Mouse (Mus musculus) liver, embryonic 13.5 days (tissue): ENCODE results near the gene AI413582. TPM values are rescaled to one million over a fixed set of nuclear protein-coding genes. Genes with fewer than 3 reads are reported as not detected.
A peak's percentile ranks its signal among the peaks of the same experiment; 100 is the strongest.

ENCODE experiments used
- ATAC-seq: fragments of 200-750 bp; cut with Nextera tagmentation; 2 replicates; pipeline ENCODE4 v1.8.0; 2017; ENCODE audit warnings: low read depth, mild to moderate bottlenecking, moderate number of reproducible peaks, moderate library complexity
- DNase-seq: peaks from one replicate; pipeline ENCODE4 v3.0.0; 2022
- H3K27ac ChIP-seq: fragments of 300-500 bp; sonication (generic); 2 replicates; pipeline ENCODE4 v1.5.1; 2015; ENCODE audit warnings: moderate library complexity, mild to moderate bottlenecking, inconsistent platforms
- H3K27me3 ChIP-seq: fragments of 300-500 bp; sonication (generic); 2 replicates; pipeline ENCODE4 v1.6.1; 2015; ENCODE audit warnings: mild to moderate bottlenecking, inconsistent platforms
- H3K36me3 ChIP-seq: fragments of 300-500 bp; sonication (generic); 2 replicates; pipeline ENCODE4 v1.6.1; 2015; ENCODE audit warnings: mild to moderate bottlenecking, inconsistent platforms
- H3K4me1 ChIP-seq: fragments of 300-500 bp; sonication (generic); replicated peaks from 2 replicates; pipeline ENCODE4 v1.6.1; 2015; ENCODE audit warnings: inconsistent platforms
- H3K4me2 ChIP-seq: fragments of 300-500 bp; sonication (generic); 2 replicates; pipeline ENCODE4 v1.6.1; 2015; ENCODE audit warnings: inconsistent platforms, mild to moderate bottlenecking, moderate library complexity
- H3K4me3 ChIP-seq: fragments of 300-500 bp; sonication (generic); replicated peaks from 2 replicates; pipeline ENCODE4 v1.5.1; 2015; ENCODE audit warnings: mild to moderate bottlenecking, inconsistent platforms
- H3K9ac ChIP-seq: fragments of 300-500 bp; sonication (generic); 2 replicates; pipeline ENCODE4 v1.6.1; 2015; ENCODE audit warnings: mild to moderate bottlenecking, inconsistent platforms
- H3K9me3 ChIP-seq: fragments of 300-500 bp; sonication (generic); replicated peaks from 2 replicates; pipeline ENCODE4 v1.6.1; 2016; ENCODE audit warnings: inconsistent platforms
- WGBS: fragments of 180-500 bp; shearing (Covaris S2); methylation state at CpG from one replicate; pipeline ENCODE4 v1.1.7; 2015; ENCODE audit not compliant: insufficient replicate concordance; 5-methylcytosine and 5-hydroxymethylcytosine counted together
- polyA plus RNA-seq: library from polyadenylated mRNA; unstranded; fragments of >200 nt; fragmentation: Nextera tagmentation; extraction: Ambion mirVana; gene quantifications from 2 replicates; pipeline ENCODE4 v1.2.1, GENCODE M21; 2015

AI413582 gene
- polyA plus RNA-seq, 1 experiment from 2014 or later = 13.7 TPM

DNA sequence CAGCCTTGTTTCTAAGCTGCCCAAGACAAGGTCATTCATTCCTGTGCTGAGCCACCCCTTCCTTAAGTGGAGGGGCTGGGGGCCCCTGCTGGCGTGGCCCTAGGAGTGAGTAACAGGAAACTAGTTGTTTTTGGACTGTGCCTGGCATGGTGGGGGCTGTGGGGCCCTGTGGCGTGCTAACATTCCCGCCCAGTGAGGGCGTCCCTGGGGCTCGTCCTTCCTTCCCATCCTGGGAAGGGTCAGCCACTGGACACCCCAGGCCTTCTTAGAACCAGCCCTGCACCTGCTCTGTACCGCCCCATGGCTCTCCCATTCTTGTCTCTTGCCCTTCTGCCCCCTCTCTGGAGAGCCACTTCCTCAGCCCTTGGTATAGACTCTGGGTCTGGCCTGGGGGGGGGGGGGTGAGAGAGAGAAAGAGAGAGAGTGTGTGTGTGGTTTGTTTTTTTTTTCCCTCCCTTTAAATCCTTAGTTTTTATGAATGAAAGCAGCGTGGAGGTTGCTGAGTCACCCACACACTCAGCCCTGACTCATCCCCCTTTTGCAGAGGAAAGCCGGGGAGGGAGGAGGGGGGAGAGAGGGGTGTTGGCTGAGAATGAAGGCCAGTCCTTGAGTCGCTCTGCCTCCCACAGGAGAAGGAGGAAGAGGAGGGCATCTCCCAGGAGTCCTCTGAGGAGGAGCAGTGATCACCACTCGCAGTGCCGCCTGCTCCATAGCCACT is 3.6 kb downstream of the AI413582 start:
- Histone ChIP-seq H3K4me1 (peaks cover 84% of the 10 kb centered on the region), H3K36me3 (peaks cover 37% of the 10 kb centered on the region), H3K4me3 (no peak overlapping the region), H3K27ac (peak overlapping the region; percentile 10), H3K9me3 (no peaks in the 10 kb centered on the region), H3K27me3 (no peaks in the 10 kb centered on the region), H3K9ac (no peak overlapping the region), H3K4me2 (0 out of 2 replicates have a peak overlapping the region, but pooled peaks have one; percentile 17)
- ATAC-seq (no peak), DNase-seq (no peak)
- WGBS = 48% methylated on average over 11 of the region's 11 CpGs

DNA sequence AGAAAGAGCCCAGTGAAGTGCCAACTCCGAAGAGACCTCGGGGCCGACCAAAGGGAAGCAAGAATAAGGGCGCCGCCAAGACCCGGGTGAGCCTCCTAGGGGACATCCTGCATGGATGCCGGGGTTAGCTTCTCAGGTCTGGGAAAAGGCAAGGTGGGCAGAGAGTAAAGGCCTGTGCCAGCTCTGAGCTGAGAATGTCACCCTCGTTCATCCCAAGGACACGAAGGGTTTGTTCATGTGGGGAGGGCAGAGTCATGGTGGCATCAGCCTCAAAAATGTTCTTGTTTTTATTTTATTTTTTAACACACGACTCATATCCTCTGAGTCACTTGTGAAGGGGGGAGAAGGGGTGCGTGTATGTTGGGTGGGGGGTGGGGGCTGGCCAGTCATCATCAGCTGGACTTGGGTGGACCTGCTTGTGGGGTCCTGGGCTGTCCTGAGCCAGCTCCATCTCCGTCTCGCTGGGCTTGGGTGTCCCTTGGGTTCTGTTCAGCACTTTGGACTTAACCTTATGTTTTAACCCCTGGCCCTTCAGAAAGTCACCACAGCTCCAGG is 4.6 kb downstream of the AI413582 start:
- H3K4me2 ChIP-seq = no peak overlapping the region
- no peaks in the 10 kb centered on the region for H3K27me3 ChIP-seq
- H3K9ac ChIP-seq = no peak overlapping the region; the same call in 1 of the 2 replicates
- 71% methylated on average over 13 of the region's 13 CpGs for WGBS
- peak overlapping the region; percentile 10 for H3K27ac ChIP-seq
- H3K36me3 ChIP-seq = peaks cover 37% of the 10 kb centered on the region
- no peak overlapping the region for H3K4me3 ChIP-seq
- ATAC-seq = no peak
- DNase-seq = no peak
- peaks cover 78% of the 10 kb centered on the region for H3K4me1 ChIP-seq
- H3K9me3 ChIP-seq = no peaks in the 10 kb centered on the region

DNA sequence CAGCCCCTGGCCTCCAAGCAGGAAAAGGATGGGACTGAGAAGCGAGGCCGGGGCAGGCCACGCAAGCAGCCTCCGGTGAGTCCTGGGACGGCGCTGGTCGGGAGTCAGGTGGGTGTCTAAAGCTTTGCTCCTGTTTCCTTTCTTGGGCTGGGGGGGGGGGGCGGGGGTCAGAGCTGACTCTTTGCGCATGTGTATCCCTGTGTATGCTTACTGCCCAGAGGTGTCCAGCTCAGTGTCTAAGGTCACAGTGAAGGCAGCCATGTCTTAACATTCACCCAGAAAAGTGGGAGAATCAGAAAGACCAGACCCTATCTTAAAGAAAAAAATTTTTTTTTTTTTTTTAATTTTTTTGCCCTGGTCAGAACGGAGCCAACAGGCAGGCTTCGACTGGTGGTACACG is 6.0 kb downstream of the AI413582 start:
- Histone ChIP-seq H3K9me3 (no peaks in the 10 kb centered on the region), H3K27ac (peak overlapping the region; percentile 2; the same call in 1 of the 2 replicates), H3K4me2 (peak overlapping the region; percentile 97), H3K27me3 (no peaks in the 10 kb centered on the region), H3K9ac (peak overlapping the region; percentile 91), H3K4me1 (peaks cover 80% of the 10 kb centered on the region), H3K4me3 (peak overlapping the region; percentile 80), H3K36me3 (peaks cover 37% of the 10 kb centered on the region)
- DNase-seq = no peak
- ATAC-seq = no peak
- 38% methylated on average over 12 of the region's 12 CpGs for WGBS

DNA sequence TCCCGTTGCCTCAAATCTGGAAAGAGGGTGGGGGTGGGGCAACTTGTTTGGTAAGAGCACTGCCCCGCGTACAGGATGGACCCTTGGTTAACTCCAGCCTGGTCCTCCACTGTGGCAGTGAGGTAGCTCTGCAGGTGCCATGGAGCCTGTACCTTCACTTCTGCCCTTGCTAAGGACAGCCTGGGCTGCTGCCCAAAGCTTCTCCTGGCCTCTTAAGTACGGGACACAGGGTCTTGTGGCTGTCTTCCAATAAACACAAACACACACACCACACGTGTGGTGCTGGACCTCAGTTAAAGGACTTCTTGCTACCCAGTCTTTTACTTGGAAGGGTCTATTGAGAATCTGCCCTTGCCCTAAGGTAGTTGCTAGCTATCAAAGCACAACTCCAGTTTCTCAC is 6.7 kb downstream of the AI413582 start:
- WGBS = 3% methylated on average over 5 of the region's 5 CpGs
- H3K9me3 ChIP-seq = no peaks in the 10 kb centered on the region
- H3K4me3 ChIP-seq = peak overlapping the region; percentile 80
- no peak for ATAC-seq
- peaks cover 80% of the 10 kb centered on the region for H3K4me1 ChIP-seq
- H3K27ac ChIP-seq = peak overlapping the region; percentile 95
- peak overlapping the region; percentile 91 for H3K9ac ChIP-seq
- H3K4me2 ChIP-seq = peak overlapping the region; percentile 97
- DNase-seq = no peak
- H3K27me3 ChIP-seq = no peaks in the 10 kb centered on the region
- peaks cover 34% of the 10 kb centered on the region for H3K36me3 ChIP-seq

DNA sequence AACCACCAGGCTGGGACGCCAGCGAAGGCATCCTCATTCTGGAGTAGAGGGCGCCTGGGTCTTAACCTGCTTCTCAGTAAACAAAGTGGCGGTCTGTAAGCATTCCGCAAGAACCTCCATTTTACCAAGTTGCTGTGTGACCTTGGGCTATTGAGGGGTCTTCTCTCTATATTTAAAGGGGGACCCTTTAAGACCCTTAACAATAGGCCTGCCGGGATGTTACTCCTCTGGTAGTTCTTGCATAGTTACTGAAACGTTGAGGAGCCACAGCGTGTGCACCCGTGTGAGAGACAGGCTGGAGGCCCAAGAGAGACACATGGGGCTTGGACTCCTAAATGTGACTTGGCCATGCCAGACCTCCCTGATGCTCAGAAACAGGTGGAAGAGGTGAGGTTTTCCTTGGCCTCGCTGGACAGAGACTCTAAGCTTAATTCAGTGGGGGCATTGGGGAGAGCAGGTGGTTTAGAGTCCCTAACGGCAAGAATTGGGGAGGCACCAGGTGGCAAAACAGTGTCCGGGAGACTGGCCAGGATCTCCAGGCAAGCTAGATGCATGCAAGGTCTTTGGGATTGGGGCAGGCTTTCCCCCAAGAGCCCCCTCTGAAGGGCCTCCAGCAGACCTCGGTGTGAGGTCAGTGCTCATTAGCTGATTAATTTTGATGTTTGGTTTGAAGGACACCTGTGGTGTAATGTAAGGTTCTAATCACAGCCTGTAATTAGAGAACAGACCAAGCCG is 7.5 kb downstream of the AI413582 start:
- Histone ChIP-seq H3K4me2 (peak overlapping the region; percentile 97), H3K27ac (peak overlapping the region; percentile 95), H3K9me3 (no peaks in the 10 kb centered on the region), H3K9ac (peak overlapping the region; percentile 91), H3K27me3 (no peaks in the 10 kb centered on the region), H3K4me1 (peaks cover 83% of the 10 kb centered on the region), H3K36me3 (peaks cover 31% of the 10 kb centered on the region), H3K4me3 (peak overlapping the region; percentile 80)
- WGBS = 2% methylated on average over 14 of the region's 14 CpGs
- DNase-seq = no peak
- no peak for ATAC-seq

DNA sequence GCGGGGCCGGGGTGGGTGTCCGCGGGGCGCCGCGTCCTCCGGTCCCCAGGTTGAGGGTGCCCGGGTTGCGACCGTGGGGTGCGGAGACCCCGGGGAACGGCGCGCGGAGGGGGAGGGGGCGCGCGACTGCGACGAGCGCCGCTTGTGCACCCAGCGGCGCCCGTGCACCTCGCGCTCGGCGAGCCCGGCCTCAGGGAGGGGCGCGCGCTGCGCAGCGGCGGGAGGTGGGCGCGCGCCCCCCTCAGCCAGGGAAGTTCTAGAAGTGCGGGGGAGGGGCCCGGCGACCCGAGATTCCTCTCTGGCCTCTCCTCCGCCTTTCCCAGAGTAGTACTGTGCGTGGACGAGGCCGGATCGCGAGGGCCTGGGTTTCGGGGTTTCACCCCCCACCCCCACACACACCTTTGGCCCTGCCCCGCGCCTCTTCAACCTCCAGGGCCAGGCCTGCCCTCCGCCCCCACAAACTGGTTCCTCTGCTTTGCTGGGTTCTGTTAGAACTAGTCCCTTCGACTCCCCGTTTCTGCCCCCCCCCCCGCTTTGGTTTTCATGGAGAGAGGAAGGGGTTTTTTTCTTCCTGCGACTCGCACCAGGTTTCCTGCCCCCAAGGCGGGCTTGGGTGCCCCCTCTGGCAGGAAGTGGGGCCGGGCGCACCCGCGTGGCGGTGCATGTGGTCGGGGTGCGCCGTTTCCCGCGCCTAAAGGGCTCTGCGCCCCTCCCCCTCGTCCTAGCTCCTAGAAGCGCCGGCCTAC is 8.2 kb downstream of the AI413582 start:
- ATAC-seq = peak; percentile 9; the same call in 1 of the 2 replicates
- Histone ChIP-seq H3K4me2 (peak overlapping the region; percentile 97), H3K4me1 (peaks cover 91% of the 10 kb centered on the region), H3K27me3 (no peaks in the 10 kb centered on the region), H3K4me3 (peak overlapping the region; percentile 80), H3K27ac (peak overlapping the region; percentile 95), H3K9ac (peak overlapping the region; percentile 91), H3K36me3 (peaks cover 31% of the 10 kb centered on the region), H3K9me3 (no peaks in the 10 kb centered on the region)
- under 1% methylated on average over 74 of the region's 75 CpGs for WGBS
- peak; percentile 65 for DNase-seq

DNA sequence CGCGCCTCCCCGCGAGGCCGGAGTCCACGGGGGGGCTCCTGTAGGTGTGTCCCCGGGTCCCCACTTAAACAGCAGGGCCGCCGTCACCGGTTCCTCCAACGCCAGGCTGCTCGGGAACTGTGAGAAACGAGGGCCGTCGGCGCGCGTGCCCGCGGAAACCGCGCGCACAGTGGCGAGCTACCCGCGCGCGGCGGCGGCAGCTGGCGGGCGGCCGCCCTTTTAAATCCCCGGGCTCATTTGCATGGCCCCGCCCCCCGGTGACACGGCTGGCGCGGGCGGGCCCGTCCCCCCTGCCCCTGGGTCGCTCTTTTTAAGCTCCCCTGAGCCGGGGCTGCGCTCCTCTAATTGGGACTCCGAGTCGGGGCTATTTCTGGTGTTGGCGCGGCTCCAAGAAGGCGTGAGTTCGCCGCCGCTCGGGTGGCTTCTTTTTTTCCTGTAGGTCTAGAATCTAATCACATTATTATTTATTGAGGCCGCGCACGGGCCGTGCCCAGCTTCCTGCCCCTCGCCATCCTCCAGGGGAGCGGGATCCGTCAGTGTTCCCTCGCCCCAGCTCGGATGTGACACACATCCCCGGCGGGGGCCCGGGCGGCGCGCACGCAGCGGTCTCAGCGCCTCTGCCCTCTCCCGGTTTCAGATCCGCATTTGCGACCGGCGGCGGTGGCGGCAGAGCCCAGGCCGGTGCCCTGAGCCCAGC is 9.1 kb downstream of the AI413582 start, which contains the start of gene Hmga1:
TSS of gene Hmga1 (plus strand) at position 183 of the 697 bp plus-strand sequence.
- DNase-seq (peak; percentile 75), ATAC-seq (peak; percentile 70)
- Histone ChIP-seq H3K9ac (peak within 1 kb of the TSS; percentile 91), H3K36me3 (peaks cover 23% of the 10 kb centered on the region), H3K9me3 (no peaks in the 10 kb centered on the region), H3K27me3 (no peaks in the 10 kb centered on the region), H3K4me2 (peak within 1 kb of the TSS; percentile 97), H3K4me1 (peaks cover 90% of the 10 kb centered on the region), H3K27ac (peak within 1 kb of the TSS; percentile 95), H3K4me3 (peak within 1 kb of the TSS; percentile 80)
- WGBS = under 1% methylated on average over 79 of the region's 79 CpGs

DNA sequence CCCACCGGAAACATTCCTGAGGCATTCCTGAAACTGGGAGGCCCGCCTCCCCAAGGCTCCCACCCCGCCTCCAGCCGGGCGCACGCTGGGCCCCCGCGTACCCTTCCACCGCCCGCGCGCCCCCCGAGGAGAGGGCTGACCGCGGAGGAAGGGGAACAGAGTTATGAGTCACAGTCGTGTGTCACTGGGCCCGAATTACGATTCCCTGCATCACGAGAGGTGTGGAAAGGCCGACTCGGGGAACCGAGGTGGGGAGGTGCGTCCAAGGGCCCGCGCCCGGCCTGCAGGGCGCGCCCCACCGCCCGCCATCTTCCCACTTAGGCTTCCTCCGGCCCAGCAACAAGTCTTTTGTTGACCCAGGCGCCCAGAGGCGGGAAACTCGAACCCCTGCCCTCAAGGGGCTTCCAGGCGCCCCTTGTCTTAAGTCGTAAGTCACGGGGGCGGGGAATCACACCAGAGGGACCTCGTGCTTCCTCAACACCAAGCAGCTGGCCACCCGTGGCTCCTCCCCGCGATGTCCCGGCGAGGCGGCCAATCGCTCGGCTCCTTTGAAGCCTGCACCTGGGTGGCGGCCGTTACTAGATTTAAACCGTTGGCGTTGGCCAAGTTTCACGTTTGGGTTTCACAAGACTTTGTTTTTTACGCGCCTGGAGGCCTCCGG is 9.9 kb downstream of the AI413582 start:
- Histone ChIP-seq H3K4me3 (peak overlapping the region; percentile 80), H3K9me3 (no peaks in the 10 kb centered on the region), H3K4me2 (peak overlapping the region; percentile 97), H3K27ac (peak overlapping the region; percentile 95), H3K4me1 (peaks cover 84% of the 10 kb centered on the region), H3K9ac (peak overlapping the region; percentile 91), H3K36me3 (peaks cover 15% of the 10 kb centered on the region), H3K27me3 (no peaks in the 10 kb centered on the region)
- ATAC-seq = peak; percentile 59
- peak; percentile 80 for DNase-seq
- under 1% methylated on average over 47 of the region's 55 CpGs for WGBS

DNA sequence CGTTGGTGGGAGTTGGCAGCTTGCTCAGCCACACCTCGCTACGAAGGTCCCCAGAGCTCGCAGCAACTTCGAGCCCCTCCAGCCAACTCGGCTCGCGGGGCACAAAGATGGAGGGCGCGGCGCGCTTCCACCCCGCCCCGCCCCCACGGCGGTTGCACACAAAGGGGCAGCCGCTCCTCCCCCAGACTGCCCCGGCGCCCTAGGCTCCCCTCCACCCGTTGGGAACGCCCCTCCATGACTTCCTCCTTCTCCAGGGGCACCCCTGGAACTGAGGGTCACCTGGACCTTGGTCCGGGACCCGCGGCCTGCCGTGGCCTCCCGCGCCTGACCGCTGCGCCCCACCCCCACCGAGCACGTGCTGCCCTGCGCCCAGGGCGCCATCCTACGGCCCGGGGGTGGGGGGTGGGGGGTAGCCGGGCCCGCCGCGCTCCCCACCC is 10.5 kb downstream of the AI413582 start:
- H3K36me3 ChIP-seq = peaks cover 10% of the 10 kb centered on the region
- H3K27me3 ChIP-seq = no peaks in the 10 kb centered on the region
- H3K9ac ChIP-seq = peak overlapping the region; percentile 91
- H3K4me2 ChIP-seq = peak overlapping the region; percentile 97
- DNase-seq (peak; percentile 72), ATAC-seq (peak; percentile 52)
- WGBS = under 1% methylated on average over 39 of the region's 39 CpGs
- H3K9me3 ChIP-seq = no peaks in the 10 kb centered on the region
- H3K27ac ChIP-seq = peak overlapping the region; percentile 95
- peaks cover 78% of the 10 kb centered on the region for H3K4me1 ChIP-seq
- peak overlapping the region; percentile 80 for H3K4me3 ChIP-seq
